Mouse (Mus musculus): ENCODE measurements around the gene Grhl3. TPM values are rescaled to one million over a fixed set of nuclear protein-coding genes. Genes with fewer than 3 reads are reported as not detected.

Gene Grhl3
- total and polyA plus RNA-seq, 3 experiments: not detected

GRCm38 (mm10) chr4:135579695-135580094, 6.3 kb upstream of the Grhl3 start:
- no peak overlapping the region for H3K9ac ChIP-seq (ENCODE audit: insufficient read depth, low read depth)
- H3K4me1 ChIP-seq (ENCODE audit: control insufficient read depth in 1 of 2, insufficient read depth in 2 of 2): no peaks in the 10 kb centered on the region
- no peak for DNase-seq (ENCODE audit: extremely low read depth)
- H3K79me2 ChIP-seq (replicated peaks; ENCODE audit: control insufficient read depth, extremely low read depth, insufficient read depth, poor library complexity, severe bottlenecking): no peaks in the 10 kb centered on the region
- peaks cover 3% of the 10 kb centered on the region for H3K9me3 ChIP-seq (replicated peaks; ENCODE audit: low read length)
- H3K4me2 ChIP-seq (ENCODE audit: insufficient read depth, low read depth, poor library complexity, severe bottlenecking): no peak overlapping the region
- peaks cover 89% of the 10 kb centered on the region for H3K27me3 ChIP-seq (replicated peaks)
- H3K27ac ChIP-seq (ENCODE audit: insufficient read depth, low read depth): no peak overlapping the region
- no peaks in the 10 kb centered on the region for H3K36me3 ChIP-seq (replicated peaks in 1 of 2; ENCODE audit: control insufficient read depth in 1 of 2, insufficient read depth in 1 of 2, low read length in 1 of 2)
- TF ChIP-seq MEF2A (IDR thresholded peaks at IDR 0.05; ENCODE audit: borderline replicate concordance, low read depth, low read length): no peak
- dilution Hi-C loops (cut with MboI; ENCODE audit: extremely low pct_ligation_motif_present, extremely low pct_unique_long_range_greater_than_20kb, low sequenced_read_pairs) (no loop called here), in situ Hi-C loops (cut with MboI; ENCODE audit: low pct_ligation_motif_present, low pct_unique_long_range_greater_than_20kb, low sequenced_read_pairs) (no loop called here)
- no peak overlapping the region for H3K4me3 ChIP-seq (replicated peaks in 1 of 3; ENCODE audit: low read depth in 2 of 3, low read length in 2 of 3, poor library complexity in 1 of 3)

GRCm38 (mm10) chr4:135578490-135578889, 5.1 kb upstream of the Grhl3 start:
- DNase-seq (ENCODE audit: extremely low read depth): no peak
- dilution Hi-C loops (cut with MboI; ENCODE audit: extremely low pct_ligation_motif_present, extremely low pct_unique_long_range_greater_than_20kb, low sequenced_read_pairs): no loop called here
- Histone ChIP-seq H3K4me2 (ENCODE audit: insufficient read depth, low read depth, poor library complexity, severe bottlenecking) (no peak overlapping the region), H3K27me3 (replicated peaks) (peaks cover 87% of the 10 kb centered on the region), H3K4me3 (replicated peaks in 1 of 3; ENCODE audit: low read depth in 2 of 3, low read length in 2 of 3, poor library complexity in 1 of 3) (no peak overlapping the region), H3K9me3 (replicated peaks; ENCODE audit: low read length) (peaks cover 3% of the 10 kb centered on the region), H3K79me2 (replicated peaks; ENCODE audit: control insufficient read depth, extremely low read depth, insufficient read depth, poor library complexity, severe bottlenecking) (no peaks in the 10 kb centered on the region), H3K27ac (ENCODE audit: insufficient read depth, low read depth) (no peak overlapping the region), H3K36me3 (replicated peaks in 1 of 2; ENCODE audit: control insufficient read depth in 1 of 2, insufficient read depth in 1 of 2, low read length in 1 of 2) (no peaks in the 10 kb centered on the region), H3K4me1 (ENCODE audit: control insufficient read depth in 1 of 2, insufficient read depth in 2 of 2) (peaks cover 0 to 1% of the 10 kb centered on the region in 2 experiments; a peak in 2 of 4 replicates), H3K9ac (ENCODE audit: insufficient read depth, low read depth) (no peak overlapping the region)
- in situ Hi-C loops (cut with MboI; ENCODE audit: low pct_ligation_motif_present, low pct_unique_long_range_greater_than_20kb, low sequenced_read_pairs): no loop called here
- TF ChIP-seq MAX (IDR thresholded peaks at IDR 0.05; ENCODE audit: low read length) (no peak), SIN3A (IDR thresholded peaks at IDR 0.05; ENCODE audit: low read length) (no peak), ZKSCAN1 (IDR thresholded peaks at IDR 0.05; ENCODE audit: borderline replicate concordance, low read depth, low read length) (no peak), MAZ (IDR thresholded peaks at IDR 0.05; ENCODE audit: low read depth, low read length) (no peak), MXI1 (IDR thresholded peaks at IDR 0.05; ENCODE audit: low read depth, low read length) (no peak), NRF1 (IDR thresholded peaks at IDR 0.05; ENCODE audit: low read depth, low read length) (no peak)

DNA sequence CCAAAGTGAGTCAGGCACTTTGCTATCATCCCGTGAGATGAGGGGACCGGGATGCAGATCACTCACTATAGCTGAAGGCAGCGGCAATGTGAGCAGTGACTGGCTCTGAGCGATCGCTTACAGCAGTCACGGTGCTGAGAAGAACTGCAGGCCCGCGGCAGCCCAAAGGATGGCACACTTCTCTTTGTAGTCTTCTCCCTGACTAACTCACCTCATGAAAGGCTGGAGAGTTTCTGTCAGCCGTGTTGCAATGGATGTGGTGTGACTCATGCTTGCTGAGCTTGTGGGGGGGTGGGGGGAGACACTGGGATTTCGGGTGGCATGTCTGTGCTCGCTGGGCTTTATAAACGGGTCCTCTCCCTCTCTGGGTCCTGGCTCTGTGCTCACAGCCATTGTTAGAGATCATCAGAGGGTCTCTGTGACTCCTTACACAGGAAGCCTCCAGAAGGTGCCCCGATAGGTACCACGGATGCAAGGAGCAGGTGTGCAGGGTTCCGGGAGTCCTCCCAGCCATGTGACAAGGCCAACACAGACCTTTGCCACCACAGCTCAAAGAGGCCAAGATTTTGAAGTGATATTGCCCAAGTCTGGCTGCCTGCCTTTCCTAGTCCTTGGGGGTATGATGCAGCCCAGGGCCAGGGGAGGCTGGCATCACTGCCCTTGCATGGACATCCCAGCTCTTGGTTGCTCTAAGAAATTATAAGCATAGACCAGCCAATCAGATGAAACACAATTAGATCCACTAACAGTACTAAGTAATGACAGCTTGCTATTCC, 2.1 kb upstream of the Grhl3 start:
- Histone ChIP-seq H3K27ac (ENCODE audit: insufficient read depth, low read depth) (no peak overlapping the region), H3K4me3 (replicated peaks in 1 of 3; ENCODE audit: low read depth in 2 of 3, low read length in 2 of 3, poor library complexity in 1 of 3) (no peak overlapping the region), H3K36me3 (replicated peaks in 1 of 2; ENCODE audit: control insufficient read depth in 1 of 2, insufficient read depth in 1 of 2, low read length in 1 of 2) (no peaks in the 10 kb centered on the region), H3K9ac (ENCODE audit: insufficient read depth, low read depth) (no peak overlapping the region), H3K9me3 (replicated peaks; ENCODE audit: low read length) (peaks cover 3% of the 10 kb centered on the region), H3K4me2 (ENCODE audit: insufficient read depth, low read depth, poor library complexity, severe bottlenecking) (no peak overlapping the region), H3K79me2 (replicated peaks; ENCODE audit: control insufficient read depth, extremely low read depth, insufficient read depth, poor library complexity, severe bottlenecking) (no peaks in the 10 kb centered on the region), H3K4me1 (ENCODE audit: control insufficient read depth in 1 of 2, insufficient read depth in 2 of 2) (peaks cover 5 to 14% of the 10 kb centered on the region in 2 experiments), H3K27me3 (replicated peaks) (peaks cover 91% of the 10 kb centered on the region)
- no peak for DNase-seq (ENCODE audit: extremely low read depth)
- TF ChIP-seq NRF1 (IDR thresholded peaks at IDR 0.05; ENCODE audit: low read depth, low read length) (no peak), ZMIZ1 (IDR thresholded peaks at IDR 0.05; ENCODE audit: low read depth, low read length) (no peak), HCFC1 (IDR thresholded peaks at IDR 0.05; ENCODE audit: low read depth, low read length) (no peak), CHD2 (IDR thresholded peaks at IDR 0.05; ENCODE audit: low read length) (no peak), SMC3 (IDR thresholded peaks at IDR 0.05; ENCODE audit: low read depth, low read length) (no peak), ELF1 (IDR thresholded peaks at IDR 0.05; ENCODE audit: low read depth, low read length) (no peak), ETS1 (conservative IDR thresholded peaks at IDR 0.05; ENCODE audit: low read depth, low read length) (no peak), ZNF384 (IDR thresholded peaks at IDR 0.05; ENCODE audit: low read depth, low read length) (no peak), MAZ (IDR thresholded peaks at IDR 0.05; ENCODE audit: low read depth, low read length) (no peak), RCOR1 (conservative IDR thresholded peaks at IDR 0.05; ENCODE audit: low read depth, low read length) (no peak), RAD21 (IDR thresholded peaks at IDR 0.05; ENCODE audit: low read depth, low read length) (no peak), E2F4 (IDR thresholded peaks at IDR 0.05; ENCODE audit: insufficient replicate concordance, low read depth, low read length) (no peak), USF2 (conservative IDR thresholded peaks at IDR 0.05; ENCODE audit: low read depth, low read length) (no peak), MAFK (IDR thresholded peaks at IDR 0.05; ENCODE audit: insufficient replicate concordance, low read length) (no peak), MXI1 (IDR thresholded peaks at IDR 0.05; ENCODE audit: low read depth, low read length) (no peak), CHD1 (IDR thresholded peaks at IDR 0.05; ENCODE audit: low read depth, low read length) (no peak), USF1 (IDR thresholded peaks at IDR 0.05; ENCODE audit: low read depth, low read length) (no peak), SIN3A (IDR thresholded peaks at IDR 0.05; ENCODE audit: low read length) (no peak), JUND (conservative IDR thresholded peaks at IDR 0.05; ENCODE audit: low read depth, low read length) (no peak), IRF4 (IDR thresholded peaks at IDR 0.05; ENCODE audit: low read depth, low read length) (no peak)
- dilution Hi-C loops (cut with MboI; ENCODE audit: extremely low pct_ligation_motif_present, extremely low pct_unique_long_range_greater_than_20kb, low sequenced_read_pairs): no loop called here
- in situ Hi-C loops (cut with MboI; ENCODE audit: low pct_ligation_motif_present, low pct_unique_long_range_greater_than_20kb, low sequenced_read_pairs): no loop called here
